Mouse (Mus musculus) stomach, postnatal 0 days (tissue): Measurements from ENCODE around the gene Ccnb2. TPM values are rescaled to one million over a fixed set of nuclear protein-coding genes. Genes with fewer than 3 reads are reported as not detected.

Experiments used
- ATAC-seq: fragments of 200-750 bp; cut with Nextera tagmentation; 2 replicates; pipeline ENCODE4 v1.8.0; 2017; ENCODE audit not compliant: low FRiP score, low TSS enrichment
- DNase-seq: peaks from one replicate; pipeline ENCODE4 v3.0.0-alpha.2; 2016; ENCODE audit warnings: low spot score
- H3K27ac ChIP-seq: fragments of 300-500 bp; sonication (generic); replicated peaks from 2 replicates; pipeline ENCODE4 v1.5.1; 2014; ENCODE audit warnings: mild to moderate bottlenecking, control low read depth
- H3K27me3 ChIP-seq: fragments of 300-500 bp; sonication (generic); 2 replicates; pipeline ENCODE4 v1.6.1; 2014; ENCODE audit warnings: low read length; ENCODE audit not compliant: control insufficient read depth, insufficient read depth
- H3K36me3 ChIP-seq: fragments of 300-500 bp; sonication (generic); 2 replicates; pipeline ENCODE4 v1.6.1; 2014; ENCODE audit warnings: low read length, mixed read lengths; ENCODE audit not compliant: control insufficient read depth, insufficient read depth
- H3K4me1 ChIP-seq: fragments of 300-500 bp; sonication (generic); replicated peaks from 2 replicates; pipeline ENCODE4 v1.6.1; 2014; ENCODE audit warnings: antibody characterized with exemption; ENCODE audit not compliant: control insufficient read depth, insufficient read depth
- H3K4me2 ChIP-seq: fragments of 300-500 bp; sonication (generic); replicated peaks from 2 replicates; pipeline ENCODE4 v1.6.1; 2014; ENCODE audit warnings: low read depth, mild to moderate bottlenecking, control low read depth, moderate library complexity
- H3K4me3 ChIP-seq: fragments of 300-500 bp; sonication (generic); 2 replicates; pipeline ENCODE4 v1.5.1; 2014; ENCODE audit warnings: low read depth, low read length, control low read depth
- H3K9ac ChIP-seq: fragments of 300-500 bp; sonication (generic); 2 replicates; pipeline ENCODE4 v1.6.1; 2014; ENCODE audit warnings: mild to moderate bottlenecking, low read length, control low read depth, mixed read lengths
- H3K9me3 ChIP-seq: fragments of 300-500 bp; sonication (generic); 2 replicates; pipeline ENCODE4 v1.6.1; 2016; ENCODE audit warnings: low read length; ENCODE audit not compliant: control insufficient read depth
- CTCF ChIP-seq: IDR thresholded peaks from 2 replicates; pipeline ENCODE4 v1.5.1; 2016; ENCODE audit warnings: antibody characterized with exemption, low read depth, mild to moderate bottlenecking, moderate library complexity
- EP300 ChIP-seq: optimal IDR thresholded peaks from 2 replicates; pipeline ENCODE3; 2016; ENCODE audit warnings: antibody characterized with exemption
- WGBS: fragments of 180-500 bp; shearing (Covaris S2); extraction: QIAGEN DNeasy Blood & Tissue Kit; methylation state at CpG from one replicate; pipeline ENCODE4 v1.1.7; 2014; 5-methylcytosine and 5-hydroxymethylcytosine counted together
- microRNA-seq: library from miRNA; unstranded; fragments of <30 nt; microRNA quantifications from one replicate; pipeline ENCODE4, GENCODE M21; 2016
- polyA plus RNA-seq: library from polyadenylated mRNA; unstranded; fragments of >200 nt; fragmentation: Nextera tagmentation; extraction: Ambion mirVana; gene quantifications from 2 replicates; pipeline ENCODE4 v1.2.1, GENCODE M21; 2015

Gene Ccnb2
- polyA plus RNA-seq, 1 experiment from 2014 or later, result 46.3 TPM

DNA sequence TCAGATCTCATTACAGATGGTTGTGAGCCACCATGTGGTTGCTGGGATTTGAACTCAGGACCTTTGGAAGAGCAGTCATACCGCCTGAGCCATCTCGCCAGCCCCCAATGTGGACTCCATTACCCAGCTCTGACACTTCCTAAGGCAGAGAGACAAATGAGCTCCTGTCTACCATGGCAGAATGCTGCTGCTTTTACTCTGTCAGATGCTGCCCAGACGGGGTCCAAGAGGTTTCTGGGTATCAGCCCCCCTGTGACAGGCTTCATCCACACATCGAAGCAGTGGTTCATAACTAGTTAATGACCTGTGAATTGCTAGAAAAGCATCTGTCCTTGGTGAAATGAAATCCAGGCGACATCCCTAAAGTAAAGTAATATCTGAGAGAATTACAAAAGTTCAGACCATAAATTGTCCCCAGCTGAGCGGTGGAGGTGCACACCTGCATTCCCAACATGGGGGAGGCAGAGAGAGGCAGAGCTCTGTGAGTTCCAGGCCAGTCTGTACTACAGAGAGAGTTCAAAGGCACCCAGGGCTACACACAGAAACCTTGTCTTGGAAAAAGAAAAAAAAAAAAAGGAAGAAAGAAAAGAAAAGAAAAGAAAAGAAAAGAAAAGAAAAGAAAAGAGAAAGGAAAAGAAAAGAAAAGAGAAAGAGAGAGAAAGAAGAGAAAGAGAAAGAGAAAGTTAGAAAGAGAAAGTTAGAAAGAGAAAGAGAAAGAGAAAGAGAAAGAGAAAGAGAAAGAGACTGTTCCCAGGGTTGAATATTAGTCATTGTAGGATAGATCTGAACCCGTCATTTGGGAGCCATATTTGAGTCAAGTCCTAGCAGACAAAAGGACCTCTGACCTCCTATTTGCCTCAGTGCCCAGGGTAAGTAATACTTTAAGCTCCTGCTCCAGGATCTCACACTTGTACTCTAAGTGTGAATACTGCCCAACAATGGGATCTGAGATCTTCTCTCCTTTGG, 41.6 kb downstream of the Ccnb2 start:
- no peaks in the 10 kb centered on the region for H3K9me3 ChIP-seq
- H3K27me3 ChIP-seq, result no peaks in the 10 kb centered on the region
- no peak for TF ChIP-seq CTCF
- no peak for TF ChIP-seq EP300
- 87% methylated on average over 7 of the region's 7 CpGs for WGBS
- H3K4me2 ChIP-seq, result no peak overlapping the region
- peaks cover 27% of the 10 kb centered on the region for H3K36me3 ChIP-seq
- ATAC-seq (no peak), DNase-seq (no peak)
- H3K4me1 ChIP-seq, result no peaks in the 10 kb centered on the region
- no peak overlapping the region for H3K4me3 ChIP-seq
- H3K9ac ChIP-seq, result no peak overlapping the region
- H3K27ac ChIP-seq, result no peak overlapping the region

DNA sequence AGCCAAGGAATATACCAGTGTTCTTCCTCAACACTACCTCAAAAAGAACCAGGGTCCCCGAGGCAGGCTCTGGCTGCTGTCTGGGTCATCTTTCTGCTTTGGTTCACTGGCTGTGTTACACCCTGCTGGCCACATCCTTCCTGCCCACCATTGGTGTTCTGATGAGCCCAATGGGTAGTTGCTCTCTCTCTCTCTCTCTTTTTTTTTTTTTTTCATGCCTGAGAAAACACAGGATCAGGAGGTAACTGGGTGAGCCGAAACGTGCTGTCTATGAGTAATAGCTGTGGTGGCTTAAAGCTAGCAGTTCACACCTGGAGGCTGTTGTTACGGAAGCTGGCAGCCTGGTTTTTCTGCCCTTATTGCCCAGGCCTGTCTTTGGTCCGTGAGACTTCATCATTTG, 49.7 kb downstream of the Ccnb2 start:
- no peak overlapping the region for H3K4me2 ChIP-seq
- TF ChIP-seq CTCF, result no peak
- no peak for TF ChIP-seq EP300
- ATAC-seq, result no peak
- WGBS, result 71% methylated on average over 5 of the region's 5 CpGs
- no peak for DNase-seq
- no peaks in the 10 kb centered on the region for H3K9me3 ChIP-seq
- no peaks in the 10 kb centered on the region for H3K27me3 ChIP-seq
- no peak overlapping the region for H3K27ac ChIP-seq
- H3K4me3 ChIP-seq, result no peak overlapping the region
- no peak overlapping the region for H3K9ac ChIP-seq
- peaks cover 31% of the 10 kb centered on the region for H3K36me3 ChIP-seq
- no peaks in the 10 kb centered on the region for H3K4me1 ChIP-seq

GRCm38 (mm10) chr9:70366898-70367297, 54.4 kb downstream of the Ccnb2 start:
- ATAC-seq (no peak), DNase-seq (no peak)
- Histone ChIP-seq H3K9me3 (no peaks in the 10 kb centered on the region), H3K27ac (no peak overlapping the region), H3K9ac (no peak overlapping the region), H3K4me3 (no peak overlapping the region), H3K36me3 (peaks cover 41% of the 10 kb centered on the region), H3K27me3 (no peaks in the 10 kb centered on the region), H3K4me2 (no peak overlapping the region), H3K4me1 (no peaks in the 10 kb centered on the region)
- no peak for TF ChIP-seq CTCF
- no peak for TF ChIP-seq EP300
- 86% methylated on average over 6 of the region's 6 CpGs for WGBS

- Histone ChIP-seq H3K36me3 (peaks cover 42% of the 10 kb centered on the region), H3K4me3 (no peak overlapping the region), H3K9ac (no peak overlapping the region), H3K9me3 (no peaks in the 10 kb centered on the region), H3K27ac (no peak overlapping the region), H3K4me1 (no peaks in the 10 kb centered on the region), H3K4me2 (no peak overlapping the region), H3K27me3 (no peaks in the 10 kb centered on the region)
- 88% methylated on average over 2 of the region's 2 CpGs for WGBS
- no peak for TF ChIP-seq EP300
- no peak for TF ChIP-seq CTCF
- no peak for ATAC-seq
- DNase-seq, result no peak
These were observed 55.4 kb downstream of the Ccnb2 start for GRCm38 (mm10) chr9:70365915-70366314.

GRCm38 (mm10) chr9:70364741-70365140, 56.6 kb downstream of the Ccnb2 start:
- no peaks in the 10 kb centered on the region for H3K27me3 ChIP-seq
- DNase-seq, result no peak
- H3K9me3 ChIP-seq, result no peaks in the 10 kb centered on the region
- TF ChIP-seq CTCF, result no peak
- H3K4me2 ChIP-seq, result no peak overlapping the region
- no peak overlapping the region for H3K4me3 ChIP-seq
- ATAC-seq, result no peak
- H3K27ac ChIP-seq, result no peak overlapping the region
- WGBS, result 96% methylated on average over 8 of the region's 8 CpGs
- H3K9ac ChIP-seq, result no peak overlapping the region
- H3K4me1 ChIP-seq, result no peaks in the 10 kb centered on the region
- H3K36me3 ChIP-seq, result peaks cover 34% of the 10 kb centered on the region

- no peaks in the 10 kb centered on the region for H3K4me1 ChIP-seq
- no peaks in the 10 kb centered on the region for H3K27me3 ChIP-seq
- H3K4me3 ChIP-seq, result no peak overlapping the region
- no peaks in the 10 kb centered on the region for H3K9me3 ChIP-seq
- no peak overlapping the region for H3K27ac ChIP-seq
- ATAC-seq (no peak), DNase-seq (no peak)
- WGBS, result 96% methylated on average over 2 of the region's 2 CpGs
- H3K9ac ChIP-seq, result no peak overlapping the region
- TF ChIP-seq CTCF (no peak), EP300 (no peak)
- peaks cover 33% of the 10 kb centered on the region for H3K36me3 ChIP-seq
- no peak overlapping the region for H3K4me2 ChIP-seq
These were observed 61.8 kb downstream of the Ccnb2 start for GRCm38 (mm10) chr9:70359402-70360131.

Small RNA genes within 50 kb of the gene (microRNA-seq; reads per million reads assigned to microRNA genes)
- gene Mir5626, result 1.9 reads per million

Other genes with a start within 250 kb of the Ccnb2 start
- gene Myo1e, start 214.2 kb downstream of the Ccnb2 start, polyA plus RNA-seq, result 15.3 and 15.7 TPM in 2 replicates
- gene Rnf111, start 82.2 kb upstream of the Ccnb2 start, polyA plus RNA-seq, result 11.2 and 12.7 TPM in 2 replicates
- 22.0 and 22.5 TPM in 2 replicates for gene Sltm, start 121.2 kb upstream of the Ccnb2 start, polyA plus RNA-seq
- gene Gm10642, start 234.7 kb upstream of the Ccnb2 start, polyA plus RNA-seq, result 2.0 and 2.6 TPM in 2 replicates
- gene Mindy2, start 235.6 kb upstream of the Ccnb2 start, polyA plus RNA-seq, result 11.8 and 12.5 TPM in 2 replicates